Mouse (Mus musculus): ENCODE data around the gene 1700034J05Rik. TPM values are rescaled to one million over a fixed set of nuclear protein-coding genes. Genes with fewer than 3 reads are reported as not detected.
A peak's percentile ranks its signal among the peaks of the same experiment; 100 is the strongest.

1700034J05Rik gene
- polyA plus RNA-seq (2014; fragmentation: Nextera tagmentation; extraction: Ambion mirVana) = 0.24 and 0.34 TPM in 2 replicates

DNA sequence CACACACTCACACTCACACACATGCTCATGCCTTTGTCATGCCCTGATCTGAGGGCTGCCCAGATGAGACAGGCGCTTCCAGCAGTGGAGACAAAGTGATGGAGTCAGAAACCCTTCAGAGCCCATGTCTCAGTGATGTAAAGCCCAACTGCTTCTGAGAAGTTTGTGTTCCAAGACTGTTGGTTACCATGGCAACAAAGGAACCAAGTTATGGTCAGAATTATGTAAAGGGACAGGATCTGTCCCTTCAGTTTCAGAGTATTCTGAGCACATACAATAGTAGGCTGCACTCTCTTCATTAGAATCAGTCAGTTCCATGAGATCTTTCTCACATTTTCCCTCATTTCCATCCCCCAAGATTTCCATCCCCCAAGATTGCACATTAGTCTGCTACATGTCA lies at the start of gene 1700034J05Rik:
Gene 1700034J05Rik, minus strand, starts transcription at position 165 of the 400 bp plus-strand sequence.
- ATAC-seq (replicated peaks; ENCODE audit: low FRiP score, low TSS enrichment, low read depth) (no peak), DNase-seq (ENCODE audit: low spot score) (no peak)
- Histone ChIP-seq H3K27ac (ENCODE audit: low read depth) (no peak within 1 kb of the TSS), H3K4me1 (replicated peaks; ENCODE audit: control insufficient read depth, insufficient read depth, low read length) (peaks cover 6% of the 10 kb centered on the region; the same call in 1 of the 2 replicates), H3K9me3 (ENCODE audit: control insufficient read depth, low read length) (no peaks in the 10 kb centered on the region), H3K4me2 (ENCODE audit: low read length) (no peak within 1 kb of the TSS), H3K9ac (ENCODE audit: low read length) (no peak within 1 kb of the TSS), H3K36me3 (ENCODE audit: control insufficient read depth, insufficient read depth, low read length) (no peaks in the 10 kb centered on the region), H3K27me3 (replicated peaks; ENCODE audit: control insufficient read depth, insufficient read depth, low read length) (no peaks in the 10 kb centered on the region), H3K4me3 (ENCODE audit: low read depth, low read length) (no peak within 1 kb of the TSS)
- WGBS = 85% methylated on average over 1 of the region's 1 CpGs

DNA sequence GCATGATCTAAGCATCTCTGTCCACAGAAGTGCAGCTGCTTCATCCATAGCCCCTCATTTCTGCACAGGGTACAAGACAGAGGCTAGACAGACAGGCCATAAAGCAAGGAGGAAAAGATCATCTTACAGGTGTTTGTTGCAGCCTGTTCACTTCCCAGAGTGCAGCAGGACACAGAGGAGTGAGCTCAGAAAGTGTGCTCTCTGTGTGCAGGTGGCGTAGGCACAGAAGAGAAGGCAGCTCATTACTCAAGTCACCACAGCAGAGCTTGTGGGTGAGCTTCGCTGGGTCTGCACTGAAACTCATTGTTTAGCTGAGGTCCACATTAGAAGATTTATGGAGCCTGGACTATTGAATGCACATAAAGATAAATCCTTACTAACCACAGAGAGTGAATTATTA lies 45.5 kb upstream of the 1700034J05Rik start:
- Histone ChIP-seq H3K9me3 (ENCODE audit: control insufficient read depth, low read length) (no peaks in the 10 kb centered on the region), H3K9ac (ENCODE audit: low read length) (no peak overlapping the region), H3K36me3 (ENCODE audit: control insufficient read depth, insufficient read depth, low read length) (peaks cover 56% of the 10 kb centered on the region), H3K4me2 (ENCODE audit: low read length) (no peak overlapping the region), H3K4me3 (ENCODE audit: low read depth, low read length) (no peak overlapping the region), H3K4me1 (replicated peaks; ENCODE audit: control insufficient read depth, insufficient read depth, low read length) (no peaks in the 10 kb centered on the region), H3K27ac (ENCODE audit: low read depth) (no peak overlapping the region), H3K27me3 (replicated peaks; ENCODE audit: control insufficient read depth, insufficient read depth, low read length) (no peaks in the 10 kb centered on the region)
- no peak for ATAC-seq (replicated peaks; ENCODE audit: low FRiP score, low TSS enrichment, low read depth)
- DNase-seq (ENCODE audit: low spot score) = no peak
- WGBS = 53% methylated on average over 2 of the region's 2 CpGs

DNA sequence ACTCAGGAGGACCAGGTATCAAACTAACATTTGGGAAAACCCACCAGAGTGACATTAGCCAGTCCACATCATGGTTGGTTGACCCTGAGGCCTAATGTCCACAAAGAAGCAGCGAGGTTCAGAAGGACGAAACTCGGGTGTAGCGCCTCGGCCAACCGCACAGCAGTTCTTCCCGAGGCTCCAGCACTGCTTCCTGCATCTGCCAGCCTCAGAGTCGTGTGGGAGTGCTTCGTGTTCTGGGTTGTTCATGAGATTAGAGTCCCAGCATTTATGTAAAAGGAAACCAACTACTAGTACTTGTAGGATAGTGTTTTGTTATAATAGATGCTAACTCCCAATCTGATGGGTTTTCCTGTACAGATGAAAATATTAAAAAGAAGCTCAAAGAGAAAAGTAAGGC lies 45.1 kb upstream of the 1700034J05Rik start:
- no peaks in the 10 kb centered on the region for H3K9me3 ChIP-seq (ENCODE audit: control insufficient read depth, low read length)
- H3K4me1 ChIP-seq (replicated peaks; ENCODE audit: control insufficient read depth, insufficient read depth, low read length) = no peaks in the 10 kb centered on the region
- 84% methylated on average over 9 of the region's 9 CpGs for WGBS
- H3K36me3 ChIP-seq (ENCODE audit: control insufficient read depth, insufficient read depth, low read length) = peaks cover 56% of the 10 kb centered on the region
- no peak overlapping the region for H3K27ac ChIP-seq (ENCODE audit: low read depth)
- ATAC-seq (replicated peaks; ENCODE audit: low FRiP score, low TSS enrichment, low read depth) (no peak), DNase-seq (ENCODE audit: low spot score) (no peak)
- no peak overlapping the region for H3K9ac ChIP-seq (ENCODE audit: low read length)
- H3K4me2 ChIP-seq (ENCODE audit: low read length) = no peak overlapping the region
- H3K4me3 ChIP-seq (ENCODE audit: low read depth, low read length) = no peak overlapping the region
- no peaks in the 10 kb centered on the region for H3K27me3 ChIP-seq (replicated peaks; ENCODE audit: control insufficient read depth, insufficient read depth, low read length)

DNA sequence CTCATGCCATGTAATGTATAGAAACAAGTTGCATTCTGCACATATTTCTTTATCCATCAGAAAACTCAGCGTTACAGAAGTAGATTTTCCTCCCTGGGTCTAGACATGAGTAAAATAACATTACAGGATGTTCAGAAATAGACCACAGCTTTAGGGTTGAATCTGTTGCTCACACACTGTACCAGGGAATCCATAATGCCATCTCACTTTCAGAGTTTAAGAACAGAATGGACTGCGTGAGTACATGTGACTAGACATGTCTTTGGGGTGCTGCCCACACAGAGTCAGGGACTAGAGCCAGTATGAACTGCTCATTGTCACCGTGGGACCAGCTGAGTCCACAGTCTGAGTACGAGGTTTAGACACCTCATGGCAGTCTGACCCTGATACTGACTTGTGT lies 44.5 kb upstream of the 1700034J05Rik start:
- ATAC-seq (replicated peaks; ENCODE audit: low FRiP score, low TSS enrichment, low read depth) (no peak), DNase-seq (ENCODE audit: low spot score) (no peak)
- no peak overlapping the region for H3K4me2 ChIP-seq (ENCODE audit: low read length)
- H3K4me3 ChIP-seq (ENCODE audit: low read depth, low read length) = no peak overlapping the region
- H3K9ac ChIP-seq (ENCODE audit: low read length) = no peak overlapping the region
- WGBS = 92% methylated on average over 4 of the region's 4 CpGs
- H3K36me3 ChIP-seq (ENCODE audit: control insufficient read depth, insufficient read depth, low read length) = peaks cover 56% of the 10 kb centered on the region
- H3K9me3 ChIP-seq (ENCODE audit: control insufficient read depth, low read length) = no peaks in the 10 kb centered on the region
- no peaks in the 10 kb centered on the region for H3K4me1 ChIP-seq (replicated peaks; ENCODE audit: control insufficient read depth, insufficient read depth, low read length)
- H3K27ac ChIP-seq (ENCODE audit: low read depth) = no peak overlapping the region
- no peaks in the 10 kb centered on the region for H3K27me3 ChIP-seq (replicated peaks; ENCODE audit: control insufficient read depth, insufficient read depth, low read length)

DNA sequence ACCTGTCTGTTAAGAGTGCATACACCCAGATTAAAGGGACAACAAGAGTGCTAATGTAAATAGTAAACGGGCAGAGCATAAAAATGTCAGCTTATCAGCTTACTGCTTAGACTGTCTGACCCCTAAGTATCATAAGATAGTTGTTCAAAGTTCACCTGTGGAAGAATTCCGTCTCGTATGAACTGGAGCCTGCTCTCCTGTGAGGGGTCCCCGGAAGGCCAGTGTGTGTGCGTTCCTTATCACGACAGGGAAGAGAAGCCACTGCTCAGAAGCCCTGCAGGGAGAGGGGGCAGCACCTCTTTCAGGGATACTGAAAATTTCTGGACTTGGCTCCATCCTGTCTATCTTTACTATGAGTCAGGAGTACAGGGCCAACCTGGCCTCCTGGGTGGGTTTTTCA lies 42.8 kb upstream of the 1700034J05Rik start:
- WGBS = 61% methylated on average over 6 of the region's 6 CpGs
- H3K4me1 ChIP-seq (replicated peaks; ENCODE audit: control insufficient read depth, insufficient read depth, low read length) = no peaks in the 10 kb centered on the region
- DNase-seq (ENCODE audit: low spot score) = no peak
- peaks cover 47% of the 10 kb centered on the region for H3K36me3 ChIP-seq (ENCODE audit: control insufficient read depth, insufficient read depth, low read length)
- H3K4me3 ChIP-seq (ENCODE audit: low read depth, low read length) = no peak overlapping the region
- no peak overlapping the region for H3K4me2 ChIP-seq (ENCODE audit: low read length)
- no peak for ATAC-seq (replicated peaks; ENCODE audit: low FRiP score, low TSS enrichment, low read depth)
- H3K9me3 ChIP-seq (ENCODE audit: control insufficient read depth, low read length) = no peaks in the 10 kb centered on the region
- no peak overlapping the region for H3K27ac ChIP-seq (ENCODE audit: low read depth)
- no peak overlapping the region for H3K9ac ChIP-seq (ENCODE audit: low read length)
- H3K27me3 ChIP-seq (replicated peaks; ENCODE audit: control insufficient read depth, insufficient read depth, low read length) = no peaks in the 10 kb centered on the region

DNA sequence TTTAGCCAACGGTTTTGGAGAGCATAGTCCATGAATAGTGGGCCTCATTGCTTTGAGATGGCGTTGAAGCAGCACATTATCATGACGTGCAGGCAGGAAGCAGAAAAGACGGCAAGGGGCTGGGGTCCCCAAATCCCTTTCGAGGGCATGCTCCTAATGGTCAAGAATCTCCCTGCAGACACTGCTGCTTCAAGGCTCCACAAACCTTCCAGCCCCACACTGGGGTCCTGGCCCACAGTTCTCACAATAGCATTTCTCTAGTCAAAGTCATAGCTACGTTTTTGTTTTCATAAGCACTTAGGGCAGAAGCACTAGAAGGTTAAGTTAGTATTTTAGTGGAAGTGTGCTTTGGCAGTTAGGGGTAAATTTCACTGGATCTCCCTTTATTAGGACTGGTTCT lies 41.7 kb upstream of the 1700034J05Rik start:
- Histone ChIP-seq H3K9me3 (ENCODE audit: control insufficient read depth, low read length) (no peaks in the 10 kb centered on the region), H3K9ac (ENCODE audit: low read length) (no peak overlapping the region), H3K4me2 (ENCODE audit: low read length) (no peak overlapping the region), H3K4me1 (replicated peaks; ENCODE audit: control insufficient read depth, insufficient read depth, low read length) (no peaks in the 10 kb centered on the region), H3K36me3 (ENCODE audit: control insufficient read depth, insufficient read depth, low read length) (peaks cover 36% of the 10 kb centered on the region), H3K4me3 (ENCODE audit: low read depth, low read length) (no peak overlapping the region), H3K27me3 (replicated peaks; ENCODE audit: control insufficient read depth, insufficient read depth, low read length) (no peaks in the 10 kb centered on the region), H3K27ac (ENCODE audit: low read depth) (no peak overlapping the region)
- WGBS = 90% methylated on average over 6 of the region's 6 CpGs
- ATAC-seq (replicated peaks; ENCODE audit: low FRiP score, low TSS enrichment, low read depth) (no peak), DNase-seq (ENCODE audit: low spot score) (no peak)

DNA sequence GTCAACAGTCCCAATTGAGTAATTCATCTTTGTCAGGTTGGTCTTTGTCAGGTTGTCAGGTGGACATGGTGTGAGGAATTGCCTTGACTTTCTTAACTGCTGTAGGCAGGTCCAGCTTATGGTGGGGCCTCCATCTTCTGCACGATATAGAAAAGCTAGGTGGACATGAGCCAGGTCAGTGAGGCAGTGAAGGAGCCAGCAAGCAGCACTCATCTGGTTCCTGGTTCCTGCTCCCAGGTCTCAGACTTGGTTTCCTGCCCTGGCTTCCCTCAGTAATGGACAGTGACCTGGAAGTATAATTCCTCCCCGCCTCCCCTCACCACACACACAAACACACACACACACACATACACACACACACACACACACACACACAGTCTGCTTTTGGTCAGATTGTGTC lies 41.2 kb upstream of the 1700034J05Rik start:
- Histone ChIP-seq H3K36me3 (ENCODE audit: control insufficient read depth, insufficient read depth, low read length) (peaks cover 35% of the 10 kb centered on the region), H3K4me3 (ENCODE audit: low read depth, low read length) (no peak overlapping the region)

DNA sequence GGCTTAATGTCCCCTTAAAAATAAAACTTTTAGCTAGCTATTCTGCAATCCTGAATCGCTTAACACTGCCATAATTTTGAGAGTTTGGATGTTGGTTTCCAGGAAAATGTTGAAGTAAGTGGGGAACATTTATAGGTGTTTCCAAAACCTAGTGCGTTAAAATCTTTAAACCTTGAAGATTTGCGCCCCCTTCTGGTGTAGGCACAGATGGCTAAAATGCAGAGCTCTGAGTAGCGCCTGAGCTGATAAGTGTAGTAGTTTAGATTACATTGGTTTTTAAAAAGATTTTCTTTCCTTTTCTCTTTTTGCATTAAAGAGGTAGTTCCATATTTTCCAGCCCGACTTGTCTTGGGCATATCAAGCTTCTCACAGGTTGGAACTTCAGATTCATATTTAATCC lies 40.0 kb upstream of the 1700034J05Rik start:
- H3K4me3 ChIP-seq (ENCODE audit: low read depth, low read length) = no peak overlapping the region
- peaks cover 29% of the 10 kb centered on the region; the same call in 1 of the 2 replicates for H3K36me3 ChIP-seq (ENCODE audit: control insufficient read depth, insufficient read depth, low read length)
- peak; percentile 69 for DNase-seq (ENCODE audit: low spot score)
- H3K9me3 ChIP-seq (ENCODE audit: control insufficient read depth, low read length) = no peaks in the 10 kb centered on the region
- H3K27ac ChIP-seq (ENCODE audit: low read depth) = no peak overlapping the region
- no peaks in the 10 kb centered on the region for H3K27me3 ChIP-seq (replicated peaks; ENCODE audit: control insufficient read depth, insufficient read depth, low read length)
- 45% methylated on average over 5 of the region's 5 CpGs for WGBS
- no peak for ATAC-seq (replicated peaks; ENCODE audit: low FRiP score, low TSS enrichment, low read depth)
- H3K9ac ChIP-seq (ENCODE audit: low read length) = no peak overlapping the region
- no peak overlapping the region for H3K4me2 ChIP-seq (ENCODE audit: low read length)
- H3K4me1 ChIP-seq (replicated peaks; ENCODE audit: control insufficient read depth, insufficient read depth, low read length) = no peaks in the 10 kb centered on the region

More for the DNA sequence above, 41.2 kb upstream of the 1700034J05Rik start:
- no peaks in the 10 kb centered on the region for H3K9me3 ChIP-seq (ENCODE audit: control insufficient read depth, low read length)
- no peaks in the 10 kb centered on the region for H3K27me3 ChIP-seq (replicated peaks; ENCODE audit: control insufficient read depth, insufficient read depth, low read length)
- no peak overlapping the region for H3K27ac ChIP-seq (ENCODE audit: low read depth)
- DNase-seq (ENCODE audit: low spot score) (no peak), ATAC-seq (replicated peaks; ENCODE audit: low FRiP score, low TSS enrichment, low read depth) (no peak)
- H3K9ac ChIP-seq (ENCODE audit: low read length) = no peak overlapping the region
- H3K4me1 ChIP-seq (replicated peaks; ENCODE audit: control insufficient read depth, insufficient read depth, low read length) = no peaks in the 10 kb centered on the region
- H3K4me2 ChIP-seq (ENCODE audit: low read length) = no peak overlapping the region
- WGBS = 91% methylated on average over 2 of the region's 2 CpGs

DNA sequence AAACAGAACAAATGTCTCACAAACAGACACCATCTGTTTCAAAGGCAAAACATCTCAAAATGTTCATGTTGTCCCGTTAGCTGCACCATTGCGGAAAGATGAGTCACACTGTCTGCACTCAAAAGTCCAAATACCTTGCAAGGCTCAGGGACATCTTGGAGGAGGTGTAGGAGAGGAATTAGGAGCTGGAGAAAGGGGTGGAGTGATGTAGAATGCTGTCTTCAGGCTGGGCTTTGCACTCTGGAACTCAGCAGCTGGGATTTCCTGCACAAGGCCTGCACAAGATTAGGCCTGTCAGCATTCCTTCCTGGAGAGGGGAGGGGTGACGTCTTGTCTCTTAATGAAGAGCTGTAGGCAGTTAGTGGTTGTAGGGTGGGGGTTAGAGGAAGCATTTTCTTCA lies 30.3 kb upstream of the 1700034J05Rik start:
- no peak for DNase-seq (ENCODE audit: low spot score)
- no peak overlapping the region for H3K9ac ChIP-seq (ENCODE audit: low read length)
- no peak for ATAC-seq (replicated peaks; ENCODE audit: low FRiP score, low TSS enrichment, low read depth)
- H3K27me3 ChIP-seq (replicated peaks; ENCODE audit: control insufficient read depth, insufficient read depth, low read length) = no peaks in the 10 kb centered on the region
- WGBS = 65% methylated on average over 3 of the region's 3 CpGs
- no peak overlapping the region for H3K4me2 ChIP-seq (ENCODE audit: low read length)
- peaks cover 17% of the 10 kb centered on the region; the same call in 1 of the 2 replicates for H3K36me3 ChIP-seq (ENCODE audit: control insufficient read depth, insufficient read depth, low read length)
- H3K4me1 ChIP-seq (replicated peaks; ENCODE audit: control insufficient read depth, insufficient read depth, low read length) = peaks cover 12% of the 10 kb centered on the region; the same call in 1 of the 2 replicates
- H3K4me3 ChIP-seq (ENCODE audit: low read depth, low read length) = no peak overlapping the region
- H3K9me3 ChIP-seq (ENCODE audit: control insufficient read depth, low read length) = no peaks in the 10 kb centered on the region
- H3K27ac ChIP-seq (ENCODE audit: low read depth) = no peak overlapping the region
